Mouse (Mus musculus) erythroblast, embryonic 14.5 days (primary cell): ENCODE measurements at regions not wholly inside any gene's neighbourhood (a gene's known extent, or its start where the extent isn't known, plus 50 kb on each side); places are given as distances from the start of the nearest gene placed in this dataset.

Experiments used
- GATA1 ChIP-seq: IDR thresholded peaks from 2 replicates; pipeline ENCODE4 v1.6.1; 2012; ENCODE audit warnings: low read length, inconsistent platforms, mixed read lengths
- TAL1 ChIP-seq: IDR thresholded peaks from 3 replicates; pipeline ENCODE4 v1.6.1; 2012; ENCODE audit warnings: low read length, inconsistent platforms, mixed read lengths

GRCm38 (mm10) chr9:47350301-47350700 lies 179.7 kb upstream of the Cadm1 start:
- TF ChIP-seq GATA1 (no peak), TAL1 (no peak)
